Mouse (Mus musculus): Measurements from ENCODE around the gene Mllt3. TPM values are rescaled to one million over a fixed set of nuclear protein-coding genes. Genes with fewer than 3 reads are reported as not detected.
A peak's percentile ranks its signal among the peaks of the same experiment; 100 is the strongest.

The Mllt3 gene
- total and polyA plus RNA-seq, 3 experiments, result 15.4 to 75.3 TPM; not detected in 1

- DNase-seq (ENCODE audit: low read depth, low spot score), result peak; percentile 67
- no peak overlapping the region for H3K9ac ChIP-seq (ENCODE audit: control insufficient read depth, low read depth, low read length, poor library complexity, severe bottlenecking)
Measured at GRCm38 (mm10) chr4:87930356-87931245, 102.6 kb downstream of the Mllt3 start.

GRCm38 (mm10) chr4:87928603-87929199, 104.5 kb downstream of the Mllt3 start:
- Histone ChIP-seq H3K27ac (ENCODE audit: control insufficient read depth, low read depth, low read length) (no peak overlapping the region), H3K4me3 (ENCODE audit: control insufficient read depth in 1 of 2, insufficient read depth in 1 of 2, low read depth in 2 of 2, low read length in 2 of 2) (no peak overlapping the region), H3K4me1 (ENCODE audit: control insufficient read depth in 1 of 2, insufficient read depth in 2 of 2, low read length in 2 of 2) (peaks cover 2 to 10% of the 10 kb centered on the region in 2 experiments), H3K36me3 (ENCODE audit: control insufficient read depth in 1 of 2, insufficient read depth in 2 of 2, low read length in 2 of 2) (peaks cover 0 to 20% of the 10 kb centered on the region in 2 experiments; a peak in 2 of 4 replicates), H3K9me3 (replicated peaks; ENCODE audit: insufficient read depth, low read length) (no peaks in the 10 kb centered on the region), H3K27me3 (ENCODE audit: control insufficient read depth in 1 of 2, insufficient read depth in 2 of 2, low read length in 2 of 2) (no peaks in the 10 kb centered on the region), H3K79me2 (ENCODE audit: control insufficient read depth, insufficient read depth, low read length, poor library complexity) (no peaks in the 10 kb centered on the region), H3K9ac (ENCODE audit: control insufficient read depth, low read depth, low read length, poor library complexity, severe bottlenecking) (no peak overlapping the region)
- DNase-seq (ENCODE audit: low read depth, low spot score), result no peak
- TF ChIP-seq POLR2AphosphoS5 (IDR thresholded peaks at IDR 0.05; ENCODE audit: borderline replicate concordance, low read depth, low read length), result no peak
- no peak for TF ChIP-seq POLR2AphosphoS2 (IDR thresholded peaks at IDR 0.05; ENCODE audit: low read length)
- TF ChIP-seq MEF2A (IDR thresholded peaks at IDR 0.05; ENCODE audit: extremely low read depth, insufficient replicate concordance, low read depth, low read length, poor library complexity, severe bottlenecking), result no peak
- no peak for TF ChIP-seq CHD2 (IDR thresholded peaks at IDR 0.05; ENCODE audit: low read length)
- no peak for TF ChIP-seq MYC (IDR thresholded peaks at IDR 0.05; ENCODE audit: low read depth, low read length)
- TF ChIP-seq SMC3 (IDR thresholded peaks at IDR 0.05; ENCODE audit: low read depth, low read length), result no peak
- no peak for TF ChIP-seq TBP (IDR thresholded peaks at IDR 0.05; ENCODE audit: low read depth, low read length)
- TF ChIP-seq MYB (IDR thresholded peaks at IDR 0.05; ENCODE audit: low read depth, low read length), result no peak
- no peak for TF ChIP-seq HCFC1 (IDR thresholded peaks at IDR 0.05; ENCODE audit: low read depth, low read length)
- no peak for TF ChIP-seq NRF1 (IDR thresholded peaks at IDR 0.05; ENCODE audit: insufficient read depth, low read depth, low read length, poor library complexity, severe bottlenecking)
- TF ChIP-seq EP300 (IDR thresholded peaks at IDR 0.05; ENCODE audit: low read depth in 1 of 2, low read length in 2 of 2), result no peak

More at GRCm38 (mm10) chr4:87930356-87931245, 102.6 kb downstream of the Mllt3 start:
- Histone ChIP-seq H3K79me2 (ENCODE audit: control insufficient read depth, insufficient read depth, low read length, poor library complexity) (no peaks in the 10 kb centered on the region), H3K9me3 (replicated peaks; ENCODE audit: insufficient read depth, low read length) (no peaks in the 10 kb centered on the region), H3K4me1 (ENCODE audit: control insufficient read depth in 1 of 2, insufficient read depth in 2 of 2, low read length in 2 of 2) (peaks cover 2 to 6% of the 10 kb centered on the region in 2 experiments), H3K27ac (ENCODE audit: control insufficient read depth, low read depth, low read length) (peak overlapping the region; percentile 15; the same call in 1 of the 2 replicates), H3K36me3 (ENCODE audit: control insufficient read depth in 1 of 2, insufficient read depth in 2 of 2, low read length in 2 of 2) (peaks cover 0 to 18% of the 10 kb centered on the region in 2 experiments; a peak in 2 of 4 replicates), H3K27me3 (ENCODE audit: control insufficient read depth in 1 of 2, insufficient read depth in 2 of 2, low read length in 2 of 2) (no peaks in the 10 kb centered on the region), H3K4me3 (ENCODE audit: control insufficient read depth in 1 of 2, insufficient read depth in 1 of 2, low read depth in 2 of 2, low read length in 2 of 2) (peak overlapping the region in 1 of 2 experiments; percentile 23; a peak in 1 of 4 replicates)
- TF ChIP-seq ZNF384 (IDR thresholded peaks at IDR 0.05; ENCODE audit: low read depth, low read length) (peak; percentile 91), TCF12 (IDR thresholded peaks at IDR 0.05; ENCODE audit: low read depth, low read length) (peak; percentile 56; the same call in 1 of the 2 replicates), NELFE (IDR thresholded peaks at IDR 0.05; ENCODE audit: low read depth, low read length) (no peak), ETS1 (IDR thresholded peaks at IDR 0.05; ENCODE audit: low read depth, low read length) (peak; percentile 26; the same call in 1 of the 2 replicates), GATA1 (IDR thresholded peaks at IDR 0.05; ENCODE audit: low read depth, low read length) (peak; percentile 87), SMC3 (IDR thresholded peaks at IDR 0.05; ENCODE audit: low read depth, low read length) (no peak), SIN3A (IDR thresholded peaks at IDR 0.05; ENCODE audit: low read length) (peak; percentile 45; the same call in 1 of the 2 replicates), EP300 (IDR thresholded peaks at IDR 0.05; ENCODE audit: low read depth in 1 of 2, low read length in 2 of 2) (peak; percentile 75 to 82), UBTF (IDR thresholded peaks at IDR 0.05; ENCODE audit: borderline replicate concordance, insufficient read depth, low read depth, low read length) (no peak), MAZ (IDR thresholded peaks at IDR 0.05; ENCODE audit: low read depth, low read length) (0 out of 2 replicates have a peak, but pooled peaks have one; percentile 14), TAL1 (IDR thresholded peaks at IDR 0.05; ENCODE audit: low read length) (peak; percentile 58)

Measured in MEL (cell line).